Mouse (Mus musculus): ENCODE measurements at regions not wholly inside any gene's neighbourhood (a gene's known extent, or its start where the extent isn't known, plus 50 kb on each side); places are given as distances from the start of the nearest gene placed in this dataset.
A peak's percentile ranks its signal among the peaks of the same experiment; 100 is the strongest.
"Not testable (repeated sequence)": the region's sequence is repeated elsewhere in the genome, so short reads cannot be mapped to it uniquely, and the experiment has no call there.

DNA sequence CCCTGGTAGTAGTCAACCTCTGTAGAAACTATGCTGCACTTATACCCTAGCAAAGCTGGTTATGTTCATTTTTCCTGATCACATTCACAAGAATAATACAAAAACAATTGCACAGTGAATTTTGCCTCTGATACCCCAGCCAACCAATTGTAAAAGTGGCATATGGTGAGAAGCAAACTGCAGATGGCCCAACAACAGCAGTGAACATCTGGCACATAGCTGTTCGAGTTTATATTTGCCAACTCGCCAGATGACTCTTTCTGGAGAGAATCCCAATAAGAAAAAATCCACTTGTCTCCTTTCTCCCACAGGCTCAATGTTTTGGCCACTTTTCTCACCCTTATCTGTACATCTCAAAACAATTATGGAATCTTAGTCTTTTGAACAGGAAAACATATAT, 196.5 kb upstream of the Grik2 start:
- DNase-seq (ENCODE audit: low spot score in 2 of 2) = peak; percentile 19 to 63

DNA sequence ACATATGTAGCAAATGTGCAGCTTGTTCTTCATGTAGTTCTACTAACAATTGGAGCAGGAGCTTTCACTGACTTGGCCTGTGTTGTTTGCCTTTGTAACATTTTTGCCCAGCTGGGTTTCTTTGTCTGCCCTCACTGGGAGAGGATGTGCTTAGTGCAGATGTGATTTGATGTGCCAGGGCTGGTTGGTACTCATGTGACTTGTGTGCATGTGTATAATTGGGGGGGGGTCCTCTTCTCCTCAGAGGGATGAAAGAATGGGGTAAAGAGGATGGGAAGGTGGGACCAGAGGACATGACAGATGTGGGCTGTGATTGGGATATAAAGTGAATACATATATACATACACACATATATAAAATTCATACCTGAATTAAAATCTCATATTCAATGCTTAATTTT, 163.9 kb upstream of the Grik2 start:
- no peak for DNase-seq (ENCODE audit: low spot score in 2 of 2)

- not testable (repeated sequence) for DNase-seq (ENCODE audit: low spot score in 2 of 2)
Observed at GRCm38 (mm10) chr10:49937305-49937704, 148.7 kb upstream of the Grik2 start.

- DNase-seq (ENCODE audit: low spot score in 2 of 2) = not testable (repeated sequence)
Observed at GRCm38 (mm10) chr10:49909206-49909605, 120.6 kb upstream of the Grik2 start.

- not testable (repeated sequence) for DNase-seq (ENCODE audit: low spot score in 2 of 2)
Observed at GRCm38 (mm10) chr10:49908126-49908525, 119.6 kb upstream of the Grik2 start.

GRCm38 (mm10) chr10:49904626-49905025, 116.1 kb upstream of the Grik2 start:
- DNase-seq (ENCODE audit: low spot score in 2 of 2) = not testable (repeated sequence)

DNA sequence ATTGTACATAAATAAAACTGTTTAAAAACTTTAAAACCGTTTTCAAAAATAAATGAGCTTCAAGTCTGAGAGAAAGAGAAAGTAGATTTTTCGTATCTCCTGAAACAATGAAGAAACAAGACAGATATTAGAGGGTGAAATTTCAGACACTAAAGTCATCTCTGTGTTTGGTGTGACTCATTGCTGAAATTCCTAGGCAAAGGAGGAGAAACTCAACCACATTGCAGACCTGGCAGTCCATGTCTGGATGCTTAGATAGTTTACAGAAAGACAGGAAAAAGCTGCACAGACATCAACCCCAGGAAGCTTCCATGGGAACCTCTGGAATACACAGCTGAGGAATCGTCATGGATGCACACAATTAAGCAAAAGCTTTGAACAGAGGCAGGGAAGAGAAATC, 106.9 kb upstream of the Grik2 start:
- DNase-seq (ENCODE audit: low spot score in 2 of 2) = no peak

DNA sequence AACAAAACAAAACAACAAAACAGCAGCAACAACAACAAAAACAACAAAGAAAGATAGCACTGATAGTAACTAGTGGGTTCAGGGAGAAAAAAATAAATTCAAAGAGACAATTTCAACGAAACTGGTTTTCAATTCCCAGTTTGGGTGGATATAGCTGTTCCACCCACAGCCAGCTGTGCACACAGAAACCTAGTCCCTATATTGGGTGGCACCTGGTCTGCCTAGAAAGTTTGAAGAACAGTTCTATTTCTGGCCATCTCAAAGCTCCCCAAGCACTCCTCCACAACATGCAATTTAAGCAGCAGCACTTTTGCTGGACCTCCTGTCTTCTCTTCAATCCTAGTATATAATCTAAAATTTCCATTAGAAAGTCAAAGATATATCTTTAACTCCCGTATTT, 95.5 kb upstream of the Grik2 start:
- DNase-seq (ENCODE audit: low spot score in 2 of 2) = no peak

DNA sequence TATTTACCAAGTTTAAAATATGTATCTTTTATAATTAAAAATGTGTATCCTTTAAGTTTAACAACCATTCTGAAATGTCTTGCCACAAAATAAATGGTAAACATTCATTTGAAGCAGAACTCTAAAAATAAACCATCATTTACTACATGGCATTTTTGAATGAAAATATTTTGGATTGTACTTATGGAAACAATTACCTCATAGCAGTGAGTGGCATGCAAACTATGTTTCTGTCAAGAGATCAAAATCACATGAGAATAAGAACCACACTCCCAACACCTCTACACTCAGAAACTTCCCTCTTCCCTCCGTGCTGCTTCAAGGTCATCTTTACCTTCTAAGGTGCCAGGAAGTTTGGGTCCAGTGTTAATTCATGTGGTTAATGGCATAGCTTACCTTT, 94.9 kb upstream of the Grik2 start:
- DNase-seq (ENCODE audit: low spot score in 2 of 2) = no peak

- no peak for DNase-seq (ENCODE audit: low spot score in 2 of 2)
Observed at GRCm38 (mm10) chr10:49863800-49864199, 75.2 kb upstream of the Grik2 start.

DNA sequence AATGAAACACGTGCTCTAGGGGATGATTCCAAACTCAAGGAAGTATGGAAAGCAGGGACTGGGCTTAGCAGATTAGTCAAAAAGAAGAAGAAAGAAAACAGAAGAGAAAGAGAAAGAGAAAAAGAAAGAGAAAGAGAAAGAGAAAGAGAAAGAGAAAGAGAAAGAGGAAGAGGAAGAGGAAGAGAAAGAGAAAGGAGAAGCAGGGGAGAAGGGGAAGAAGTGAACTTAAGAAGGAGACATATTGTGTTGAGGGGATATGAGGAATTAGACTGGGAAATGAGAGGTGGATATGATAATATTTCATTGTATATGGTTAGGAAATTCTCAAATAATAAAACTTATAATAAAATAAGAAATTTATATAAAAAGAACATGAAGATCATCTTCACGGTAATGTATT, 59.1 kb upstream of the Grik2 start:
- DNase-seq (ENCODE audit: low spot score in 2 of 2) = no peak

GRCm38 (mm10) chr10:49844308-49844707, 55.7 kb upstream of the Grik2 start:
- DNase-seq (ENCODE audit: low spot score in 2 of 2) = no peak
